Mouse (Mus musculus): ENCODE measurements at regions not wholly inside any gene's neighbourhood (a gene's known extent, or its start where the extent isn't known, plus 50 kb on each side); places are given as distances from the start of the nearest gene placed in this dataset.

DNA sequence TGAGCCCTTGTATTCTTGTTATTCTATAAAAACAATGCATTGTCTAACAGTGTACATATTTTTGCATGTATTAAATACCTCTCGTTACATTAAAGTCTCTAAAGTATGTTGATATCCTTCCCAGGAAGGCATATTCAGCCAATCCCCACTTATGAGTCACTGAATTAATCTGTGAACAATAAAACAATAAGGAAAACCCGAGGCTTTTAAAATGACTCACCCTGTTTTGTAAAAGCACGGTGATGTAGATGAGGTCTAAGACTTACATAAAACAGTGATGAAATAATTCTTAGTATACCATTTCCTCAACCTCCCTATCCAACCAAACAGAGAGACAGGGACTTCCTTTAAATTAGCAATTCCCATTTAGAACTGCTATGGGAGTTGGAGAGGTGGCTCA lies 95.8 kb downstream of the Asb7 start:
- no peak for DNase-seq

DNA sequence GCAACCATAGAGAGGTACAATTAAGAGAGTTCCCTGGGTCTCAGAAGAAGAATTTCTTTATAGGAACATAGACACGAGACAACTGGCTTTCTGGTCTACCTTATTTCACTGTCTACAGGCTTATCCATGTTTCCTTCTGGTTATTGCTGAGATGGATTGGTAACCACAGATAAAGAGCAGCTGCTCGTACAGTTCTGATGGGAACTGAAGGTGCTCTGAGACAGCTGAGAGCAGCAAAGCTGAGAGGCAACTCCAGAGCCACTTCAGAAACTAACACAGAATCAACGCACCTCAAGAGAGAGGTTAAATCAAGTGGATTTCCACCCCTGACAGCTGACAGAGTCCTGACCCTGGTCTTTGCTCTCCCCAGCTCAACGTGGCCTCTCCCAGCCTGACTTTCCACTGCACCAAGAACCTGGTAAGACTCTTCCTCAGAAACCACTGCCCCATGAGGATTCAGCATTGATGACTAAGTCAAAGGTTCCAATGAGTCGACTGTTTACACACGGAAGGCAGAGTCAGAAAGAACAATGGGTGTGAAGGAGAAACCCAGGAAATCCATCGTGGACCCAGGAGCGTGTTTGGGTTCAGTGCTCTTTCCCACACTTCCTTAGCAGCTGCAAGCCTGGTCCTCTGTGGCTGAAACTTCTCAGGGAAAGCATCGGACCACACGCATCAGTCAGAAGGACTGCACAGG lies 97.7 kb downstream of the Asb7 start:
- no peak for DNase-seq

DNA sequence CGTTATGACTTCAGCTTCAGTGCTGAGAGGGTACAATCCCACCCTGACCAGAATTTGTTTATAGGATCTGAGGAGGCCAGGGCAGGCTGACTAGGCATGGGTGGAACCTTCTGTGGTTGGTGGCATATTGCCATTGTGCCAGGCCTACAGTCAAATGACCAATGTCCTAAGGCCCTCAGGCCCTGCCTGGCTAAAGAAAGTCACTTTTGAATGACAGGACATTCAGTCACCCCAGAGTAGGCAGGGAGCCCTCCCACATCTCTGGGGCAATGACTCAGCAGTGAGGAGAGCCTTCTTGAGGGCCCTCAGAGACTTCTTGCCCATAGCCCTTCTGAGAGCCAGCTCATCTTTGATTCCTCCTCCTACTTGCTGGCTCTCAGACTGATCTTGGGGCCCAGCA lies 102.9 kb downstream of the Asb7 start:
- no peak for DNase-seq

DNA sequence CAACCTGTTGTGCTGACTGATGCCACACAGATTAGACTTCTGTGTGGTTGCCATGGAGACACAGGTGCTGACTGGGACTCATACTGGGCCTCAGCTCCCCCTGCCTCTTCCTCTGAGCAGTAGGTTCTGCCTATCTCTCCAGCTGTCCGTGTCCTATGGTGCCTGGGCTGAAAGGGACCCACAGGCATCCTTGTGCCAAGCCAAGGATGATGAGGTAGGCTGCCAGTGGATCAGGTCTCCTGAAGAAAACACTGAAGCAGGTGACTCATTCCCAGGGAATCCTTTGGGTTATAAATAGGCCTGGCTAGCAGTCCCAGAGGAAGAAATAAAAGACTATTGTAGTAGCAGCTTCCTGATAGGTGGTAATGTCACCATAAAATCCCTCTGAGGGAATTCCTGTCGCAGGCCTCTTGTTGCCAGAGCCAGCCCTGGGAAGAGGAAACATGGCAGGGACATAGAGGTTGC lies 108.7 kb downstream of the Asb7 start:
- no peak for DNase-seq

DNA sequence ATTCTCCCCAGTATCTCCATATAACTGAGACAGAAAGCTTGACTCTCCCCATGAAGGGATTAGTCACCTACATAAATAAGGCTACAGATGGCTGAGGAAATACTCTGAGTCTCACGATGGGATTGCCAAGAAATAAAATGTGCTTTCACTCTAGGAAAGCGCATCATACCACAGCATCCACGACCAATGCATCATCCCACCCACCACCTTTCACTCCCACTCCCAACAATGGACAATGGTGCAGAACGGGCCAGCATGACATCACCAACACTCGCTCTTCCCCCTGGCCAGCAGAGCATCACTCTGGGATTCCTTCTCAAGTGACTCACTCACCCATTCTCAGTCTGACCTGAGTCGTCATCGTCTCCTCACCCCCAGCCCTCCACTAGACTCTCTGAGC lies 113.1 kb downstream of the Asb7 start:
- no peak for DNase-seq

DNA sequence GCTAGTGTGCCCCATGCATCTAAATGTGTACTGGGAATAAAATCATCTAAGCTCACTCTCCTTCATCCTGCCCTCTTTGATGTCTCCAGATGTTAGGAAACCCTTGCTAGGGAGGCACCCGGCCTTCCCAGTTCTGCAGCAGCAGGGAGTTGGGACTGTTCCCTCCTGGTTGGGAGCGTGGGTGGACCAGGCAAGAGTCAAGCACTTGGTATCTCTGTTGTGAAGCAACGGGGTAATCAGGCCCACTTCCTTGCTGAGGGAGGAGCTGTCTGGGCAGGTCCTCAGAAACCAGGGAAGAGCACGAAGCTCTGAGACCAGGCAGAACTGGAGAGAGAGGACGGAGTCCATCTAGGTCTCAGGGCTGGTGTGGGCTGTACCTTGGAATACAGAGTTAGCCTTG lies 117.9 kb downstream of the Asb7 start:
- no peak for DNase-seq

DNA sequence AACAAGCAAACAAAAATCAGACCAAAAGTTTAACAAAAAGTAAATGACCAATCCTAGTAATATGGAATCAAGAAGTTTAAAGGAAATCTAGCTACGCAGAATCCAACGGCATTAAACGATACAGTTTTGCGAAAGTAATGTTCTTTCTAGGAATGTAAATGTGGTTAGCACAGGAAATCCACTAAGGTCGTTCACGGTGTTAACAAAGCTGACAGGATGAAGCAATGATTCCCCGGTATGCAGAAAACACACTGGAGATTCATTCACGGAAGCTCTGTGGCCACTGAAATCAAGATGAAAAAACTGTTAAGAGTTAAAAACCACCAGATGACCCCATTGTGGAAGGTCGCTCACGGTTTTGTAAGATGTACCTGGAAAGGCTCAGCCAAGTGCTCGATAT lies 120.4 kb upstream of the Aldh1a3 start:
- no peak for DNase-seq

DNA sequence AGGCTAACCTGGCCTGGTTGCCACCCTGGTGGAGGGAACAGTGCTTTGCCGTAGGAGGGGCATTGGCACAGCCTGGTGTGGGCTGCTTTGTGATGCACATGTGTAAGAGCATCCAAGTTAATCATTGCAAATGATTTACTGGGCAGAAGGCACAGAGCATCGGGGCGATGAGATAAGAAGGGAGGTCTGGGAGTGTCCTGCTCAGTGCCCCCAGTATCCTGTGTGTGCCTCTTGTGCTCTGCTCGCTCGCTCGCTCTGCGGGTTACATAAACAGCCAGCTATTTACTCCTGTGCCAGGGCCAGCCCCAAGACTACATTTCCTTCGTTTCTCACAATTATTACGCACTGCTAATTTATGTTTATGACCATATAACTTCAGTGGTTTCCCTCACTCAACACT lies 117.9 kb upstream of the Aldh1a3 start:
- no peak for DNase-seq

DNA sequence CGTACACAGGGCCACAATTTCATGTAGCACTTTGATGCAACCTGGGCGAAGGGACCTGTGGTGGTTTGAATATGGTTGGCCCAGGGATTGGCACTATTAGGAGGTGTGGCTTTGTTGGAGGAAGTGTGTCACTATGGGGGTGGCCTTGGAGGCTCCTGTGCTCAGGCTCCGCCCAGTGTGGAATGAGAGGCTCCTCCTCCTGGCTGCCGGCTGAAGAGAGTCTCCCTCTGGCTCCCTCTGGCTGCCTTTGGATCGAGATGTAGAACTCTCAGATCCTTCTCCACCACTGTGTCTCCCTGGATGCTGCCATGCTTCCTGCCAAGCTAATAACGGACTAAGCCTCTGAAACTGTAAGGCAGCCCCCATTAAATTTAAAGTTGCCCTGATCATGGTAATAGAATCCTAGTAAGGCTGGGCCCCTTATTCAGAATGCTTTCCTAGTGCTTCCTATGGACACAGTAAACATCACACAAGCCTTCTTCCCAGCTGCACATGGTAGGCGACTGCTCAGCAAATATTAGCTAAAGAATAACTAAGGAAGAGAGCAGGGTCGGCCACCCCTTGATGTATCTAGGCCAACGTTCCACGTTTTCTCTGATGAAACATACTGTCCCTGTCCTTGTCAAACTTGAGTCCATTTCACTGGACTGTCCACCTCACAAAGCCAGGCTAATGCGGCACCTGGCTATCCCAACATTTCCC lies 117.2 kb upstream of the Aldh1a3 start:
- DNase-seq, result no peak

DNA sequence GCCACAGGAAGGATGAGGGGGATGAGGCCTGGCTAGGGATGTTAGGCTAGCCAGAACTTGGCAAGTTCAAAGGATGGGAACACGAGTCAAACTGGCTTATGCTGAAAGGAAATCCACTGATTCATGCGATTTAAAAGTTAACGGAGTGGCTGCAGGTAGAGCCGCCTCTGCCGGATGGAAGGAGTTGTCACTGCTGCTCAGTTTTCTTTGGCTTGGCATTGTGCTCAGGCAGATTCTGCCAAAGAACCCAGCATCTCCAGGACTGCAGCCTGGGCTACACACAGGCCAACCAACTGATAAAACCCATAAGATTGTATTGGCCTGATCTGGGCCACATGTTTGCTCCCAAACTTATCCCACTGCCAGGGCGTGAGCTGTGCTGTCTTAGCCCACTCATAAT lies 105.3 kb upstream of the Aldh1a3 start:
- DNase-seq, result no peak

DNA sequence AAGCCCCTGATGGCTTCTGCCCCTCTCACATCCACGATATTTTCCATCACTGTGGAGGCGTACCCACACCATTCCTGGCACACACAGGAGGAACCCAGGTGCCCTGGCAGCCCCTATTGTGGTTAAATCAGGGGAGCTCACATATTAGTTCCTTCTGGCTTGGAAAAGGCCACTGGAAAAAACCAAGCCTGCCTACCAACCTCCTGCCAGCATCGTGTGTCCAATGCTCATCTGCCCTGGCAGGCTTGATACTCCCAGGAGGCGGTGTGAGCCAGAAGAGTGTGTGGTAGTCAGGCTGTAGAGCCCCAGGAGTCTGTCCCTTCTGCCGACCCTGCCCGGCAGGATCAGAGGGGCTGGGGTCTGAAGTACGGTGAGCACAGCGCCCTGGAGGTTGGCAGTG lies 104.7 kb upstream of the Aldh1a3 start:
- no peak for DNase-seq

DNA sequence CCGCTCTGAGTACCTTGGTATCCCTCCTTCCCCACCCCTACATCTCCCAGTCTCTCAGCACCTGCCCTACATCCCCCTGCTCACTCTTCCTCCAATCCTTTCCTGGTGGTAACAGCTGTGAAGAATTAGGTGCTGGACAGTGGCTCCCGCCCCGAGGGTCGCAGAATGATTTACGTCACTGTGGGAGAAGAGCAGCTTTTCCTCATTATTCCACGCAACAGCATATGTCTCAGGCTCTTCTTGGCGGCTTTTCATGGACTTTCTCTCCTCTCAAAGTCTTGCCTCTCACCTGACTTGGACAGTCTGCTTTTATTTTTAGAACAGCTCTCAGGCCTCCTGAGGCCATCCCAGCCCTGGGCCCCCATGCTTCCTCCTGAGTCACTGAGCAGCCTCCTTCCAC lies 103.8 kb upstream of the Aldh1a3 start:
- DNase-seq, result no peak

DNA sequence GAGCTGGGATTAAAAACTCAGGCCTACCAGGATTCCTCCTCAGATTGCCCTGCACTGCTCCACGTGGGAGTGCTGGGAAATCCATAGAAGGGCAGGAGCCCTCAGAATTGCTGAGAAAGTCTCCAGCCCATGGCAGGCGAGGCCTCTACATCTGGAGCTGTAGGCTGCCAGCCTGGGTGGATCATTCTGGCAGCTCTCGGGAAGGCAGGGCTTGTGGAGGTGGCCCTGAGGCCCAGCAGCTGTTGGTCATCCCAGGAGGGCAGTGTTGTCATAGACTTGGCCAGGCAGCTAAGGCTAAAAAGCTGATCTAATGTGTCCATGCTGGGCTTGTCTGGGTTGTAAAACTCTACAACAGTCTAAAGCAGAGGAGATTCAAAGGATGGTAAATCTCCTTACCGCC lies 101.6 kb upstream of the Aldh1a3 start:
- no peak for DNase-seq

DNA sequence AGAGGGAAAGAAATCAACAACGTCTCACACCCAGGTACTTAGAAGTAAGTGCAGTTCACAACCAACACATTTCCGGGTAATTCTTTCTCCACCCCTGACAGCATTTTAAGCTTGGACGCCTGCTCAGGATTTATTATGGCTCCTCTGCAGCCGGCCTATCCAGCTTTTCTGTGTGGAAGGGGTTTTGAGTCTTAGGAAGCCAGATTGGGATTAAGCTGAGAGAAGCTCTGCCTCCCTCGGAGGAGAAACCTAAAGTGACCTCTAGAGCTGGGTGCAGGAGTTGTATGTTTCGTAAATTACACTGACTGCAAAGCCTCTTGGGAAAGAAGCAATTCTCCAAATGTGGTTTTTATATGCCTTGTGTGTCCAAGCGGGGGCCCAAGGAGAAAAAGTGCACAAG lies 96.6 kb upstream of the Aldh1a3 start:
- DNase-seq, result no peak

DNA sequence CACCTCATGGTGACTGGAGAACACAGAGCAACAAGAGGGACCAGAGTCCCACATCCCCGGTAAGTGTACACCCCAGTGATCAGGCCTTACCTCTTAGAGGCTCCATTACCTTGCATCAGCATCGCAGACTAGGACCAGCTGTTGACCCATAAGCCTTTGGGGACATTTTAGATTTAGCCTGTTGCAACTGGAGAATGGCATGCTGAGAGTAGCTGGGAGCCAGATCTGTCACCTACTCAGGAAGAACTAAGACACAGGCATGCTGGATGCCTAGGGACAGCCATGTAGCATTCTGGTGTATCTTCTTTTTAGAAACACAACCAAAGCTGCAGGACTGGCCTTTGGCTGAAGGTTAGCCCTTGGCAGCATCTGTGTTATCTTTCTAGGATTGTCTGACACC lies 94.2 kb upstream of the Aldh1a3 start:
- no peak for DNase-seq

DNA sequence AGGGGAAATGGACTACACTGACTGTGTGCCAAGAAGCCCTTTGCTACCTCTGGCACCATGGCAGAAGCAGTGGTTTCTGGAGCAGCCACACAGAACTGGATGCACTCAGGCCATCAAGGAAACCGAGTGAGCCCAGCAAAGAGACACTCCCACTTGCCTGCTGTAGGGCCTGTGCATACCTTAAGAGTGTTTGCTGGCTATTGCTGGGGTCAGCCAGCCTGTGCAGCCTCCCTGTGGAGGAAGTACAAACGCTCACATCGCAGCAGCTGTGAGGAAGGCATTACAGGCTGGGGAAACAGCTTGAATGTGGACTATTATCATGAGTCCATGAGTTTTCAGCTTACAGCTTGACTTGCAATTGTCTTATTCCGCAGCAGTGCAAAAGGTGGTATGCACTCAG lies 88.8 kb upstream of the Aldh1a3 start:
- no peak for DNase-seq

DNA sequence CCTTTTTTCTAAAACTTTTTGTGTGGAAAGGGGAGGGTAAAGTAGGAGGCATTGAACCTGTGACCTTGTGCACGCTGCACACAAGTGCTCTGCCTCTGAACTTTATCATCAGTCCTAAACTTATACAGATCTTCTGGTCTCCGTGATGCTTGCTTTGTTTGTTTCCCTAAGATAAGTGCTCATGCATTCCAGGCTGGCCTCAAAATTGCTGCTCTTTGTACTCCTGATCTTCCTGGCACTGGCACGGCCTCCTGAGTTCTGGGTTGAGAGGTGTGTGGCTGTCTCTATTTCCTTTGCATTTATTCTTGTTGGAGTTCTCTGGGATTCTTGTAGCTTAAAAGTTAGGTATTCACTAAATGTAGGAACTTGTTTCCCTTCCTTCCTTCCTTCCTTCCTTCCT lies 86.1 kb upstream of the Aldh1a3 start:
- no peak for DNase-seq

DNA sequence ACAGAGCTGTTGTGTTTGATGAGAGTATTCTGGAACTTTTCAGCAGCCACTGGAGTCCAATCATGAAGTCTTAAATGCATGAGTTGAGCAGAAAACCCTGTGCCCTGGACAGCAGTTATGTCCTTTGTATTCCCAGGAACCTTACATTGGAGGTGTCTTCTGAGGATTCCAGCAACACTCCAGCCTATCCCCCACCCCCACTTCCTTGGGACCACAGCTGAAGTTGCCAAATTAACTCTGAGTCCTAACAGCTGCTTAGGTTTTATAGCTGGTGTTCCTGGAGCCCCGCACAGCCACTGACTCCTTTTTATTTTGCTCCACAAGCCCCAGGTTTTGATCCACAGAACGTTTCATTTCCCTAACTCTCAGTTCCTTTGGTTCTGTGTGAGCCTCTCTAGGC lies 78.4 kb upstream of the Aldh1a3 start:
- DNase-seq, result no peak

DNA sequence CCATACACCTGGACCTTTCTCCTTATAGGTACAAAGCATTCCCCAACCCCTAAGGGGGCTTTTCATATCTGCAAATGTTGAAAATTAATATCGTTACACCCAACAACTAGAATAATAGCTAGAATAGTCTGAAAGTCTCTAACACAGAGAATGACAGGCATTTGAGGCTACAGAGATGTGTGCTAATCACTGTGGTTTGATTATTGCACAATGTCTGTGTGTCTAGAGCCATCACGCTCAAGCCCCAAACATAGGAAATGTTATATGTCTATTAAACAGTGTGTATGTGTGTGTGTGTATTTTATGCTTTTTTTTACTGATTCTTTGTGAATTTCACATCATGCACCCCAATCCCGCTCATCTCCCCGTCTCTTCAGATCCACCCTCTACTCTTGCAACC lies 77.2 kb upstream of the Aldh1a3 start:
- no peak for DNase-seq

DNA sequence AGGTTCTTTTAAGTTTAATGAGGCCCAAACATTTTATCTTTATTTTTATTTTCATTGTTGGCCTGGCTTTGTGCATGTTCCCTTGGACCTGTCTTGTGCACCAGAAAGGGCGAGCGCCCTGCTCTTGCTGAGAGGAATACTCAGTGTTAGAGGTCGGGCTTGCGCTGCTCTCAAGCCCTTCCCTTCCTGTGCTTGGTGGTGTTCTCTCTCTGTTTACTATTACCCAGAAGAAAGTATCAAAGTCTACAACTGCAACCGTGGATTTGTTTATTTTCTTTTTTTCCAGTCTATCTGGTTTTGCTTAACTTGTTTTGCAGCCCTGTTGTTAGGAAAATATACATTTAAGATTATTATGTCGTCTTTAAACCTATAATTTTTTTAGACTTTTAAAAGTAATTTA lies 74.1 kb upstream of the Aldh1a3 start:
- no peak for DNase-seq

DNA sequence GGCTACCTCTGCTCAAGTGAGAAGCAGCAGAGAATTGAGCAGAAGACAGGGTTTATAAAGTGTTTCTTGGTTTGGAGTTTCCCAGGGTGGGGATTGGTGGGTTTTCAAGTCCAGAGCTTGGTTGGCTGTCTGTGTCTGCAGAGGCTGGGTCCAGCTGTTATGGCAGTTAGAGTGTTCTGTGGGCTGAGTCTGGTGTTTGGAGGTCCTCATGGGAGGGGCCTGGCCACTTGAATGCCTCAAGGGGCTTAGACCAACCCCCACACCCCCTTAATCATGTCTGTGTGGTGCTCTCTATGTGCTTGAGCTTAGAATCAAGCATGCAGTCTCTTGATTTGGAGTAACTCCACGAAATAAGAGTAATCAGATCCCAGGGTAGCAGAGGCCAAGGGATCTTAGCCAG lies 70.2 kb upstream of the Aldh1a3 start:
- no peak for DNase-seq

DNA sequence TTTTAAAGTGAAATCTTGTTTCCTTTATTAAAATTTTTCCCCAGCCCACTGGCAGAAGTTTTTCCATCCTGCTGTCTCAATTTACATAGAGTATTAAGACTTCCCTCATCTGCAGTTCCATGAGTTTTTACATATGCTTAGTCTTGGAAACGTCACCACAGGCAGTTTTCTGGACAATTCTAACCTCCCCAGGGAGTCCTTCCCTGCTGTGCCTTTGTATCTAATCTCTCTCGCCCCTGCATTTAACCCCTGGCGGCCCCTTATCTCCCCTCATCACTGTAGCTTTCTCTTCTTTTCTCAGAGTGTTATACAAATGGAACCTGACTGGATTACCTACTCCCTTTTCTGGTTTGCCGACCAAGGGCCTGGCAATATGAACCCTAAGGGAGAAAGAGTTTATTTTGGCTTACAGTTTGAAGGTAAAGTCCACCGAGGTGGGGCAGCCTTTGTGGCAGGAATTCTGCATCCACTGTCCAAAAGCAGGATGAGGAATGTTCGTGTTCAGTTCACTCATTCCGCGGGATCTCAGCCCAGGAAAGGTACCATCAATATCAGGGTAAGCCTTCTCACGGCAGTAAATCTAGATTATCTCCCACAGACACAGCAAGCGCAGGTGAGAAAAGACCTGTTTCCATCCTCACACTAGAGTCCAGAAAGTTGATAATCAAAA lies 66.0 kb upstream of the Aldh1a3 start:
- DNase-seq, result no peak

DNA sequence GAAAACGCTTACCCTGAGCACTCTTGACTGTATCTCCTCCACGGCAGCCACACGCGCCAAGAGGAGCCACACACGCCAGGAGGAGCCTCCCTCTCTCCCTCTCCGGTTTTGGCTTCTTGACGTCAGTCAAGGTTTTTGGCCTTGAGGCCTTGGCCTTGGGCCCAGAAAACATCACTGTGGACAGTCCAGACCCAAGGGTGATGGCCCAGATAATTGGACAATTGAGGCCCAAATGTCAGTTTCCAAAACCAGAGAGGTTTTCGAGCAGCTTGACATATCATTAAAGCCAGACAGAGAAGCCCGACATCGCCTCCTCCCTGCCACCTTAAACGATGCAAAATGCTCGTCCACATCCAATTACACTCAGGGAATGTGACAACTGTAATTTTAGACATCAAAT lies 65.4 kb upstream of the Aldh1a3 start:
- peak; percentile 2 to 6 for DNase-seq

DNA sequence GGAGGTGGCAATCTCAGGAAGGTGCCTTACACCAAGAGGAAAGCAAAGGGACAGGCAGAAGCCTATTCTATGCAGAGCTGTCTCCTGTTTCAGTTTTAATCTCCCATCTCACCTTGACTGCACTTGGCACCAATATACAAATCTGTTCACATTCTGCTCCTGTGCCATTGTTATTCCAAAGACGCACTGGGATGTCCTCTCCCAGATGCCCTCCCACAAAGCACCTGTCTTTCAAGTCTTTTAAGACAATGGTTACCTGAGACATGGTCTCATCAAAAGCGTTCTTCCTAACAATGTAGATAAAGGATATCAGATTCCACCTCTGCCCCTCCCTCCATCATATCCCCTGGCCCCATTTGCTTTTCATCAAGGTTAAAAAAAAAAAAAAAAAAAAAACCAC lies 64.2 kb upstream of the Aldh1a3 start:
- no peak for DNase-seq

Measured in cerebellum, postnatal 36 days (tissue).